Mouse (Mus musculus): Measurements from ENCODE around the gene Defa21. TPM values are rescaled to one million over a fixed set of nuclear protein-coding genes. Genes with fewer than 3 reads are reported as not detected.
A peak's percentile ranks its signal among the peaks of the same experiment; 100 is the strongest.
"Not testable (repeated sequence)": the region's sequence is repeated elsewhere in the genome, so short reads cannot be mapped to it uniquely, and the experiment has no call there.

Gene Defa21
- polyA plus RNA-seq (2014; fragmentation: Nextera tagmentation; extraction: Ambion mirVana) = not detected in 2 replicates

DNA sequence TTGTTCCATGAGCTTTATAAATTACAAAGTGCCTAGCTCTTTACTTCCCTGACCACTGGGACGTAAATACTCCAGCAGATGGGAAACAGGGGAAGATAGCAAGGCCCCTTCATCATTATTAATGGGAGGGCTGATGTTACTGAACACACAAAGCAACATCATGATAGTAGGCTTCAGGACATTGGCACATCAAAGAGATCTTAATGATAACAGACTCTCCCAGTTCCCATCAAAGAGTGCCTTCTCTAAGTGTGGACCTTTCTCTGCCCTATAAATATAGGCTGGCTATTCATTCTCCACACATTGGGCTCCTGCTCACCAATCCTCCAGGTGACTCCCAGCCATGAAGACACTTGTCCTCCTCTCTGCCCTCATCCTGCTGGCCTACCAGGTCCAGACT is at the start of gene Defa21:
TSS of gene Defa21 (plus strand) at position 301 of the 400 bp plus-strand sequence.
- H3K27me3 ChIP-seq (ENCODE audit: control insufficient read depth, insufficient read depth, low read length); ATAC-seq (ENCODE audit: low FRiP score); H3K9ac ChIP-seq; DNase-seq (ENCODE audit: low spot score); H3K27ac ChIP-seq; H3K9me3 ChIP-seq (ENCODE audit: control insufficient read depth, low read length); H3K36me3 ChIP-seq (replicated peaks; ENCODE audit: control insufficient read depth, insufficient read depth); H3K4me2 ChIP-seq (replicated peaks); H3K4me1 ChIP-seq (replicated peaks; ENCODE audit: control insufficient read depth, insufficient read depth, low read length); H3K4me3 ChIP-seq (replicated peaks; ENCODE audit: low read length): not testable (repeated sequence)
- WGBS = no CpG with 5 or more reads among the region's 1 CpGs

DNA sequence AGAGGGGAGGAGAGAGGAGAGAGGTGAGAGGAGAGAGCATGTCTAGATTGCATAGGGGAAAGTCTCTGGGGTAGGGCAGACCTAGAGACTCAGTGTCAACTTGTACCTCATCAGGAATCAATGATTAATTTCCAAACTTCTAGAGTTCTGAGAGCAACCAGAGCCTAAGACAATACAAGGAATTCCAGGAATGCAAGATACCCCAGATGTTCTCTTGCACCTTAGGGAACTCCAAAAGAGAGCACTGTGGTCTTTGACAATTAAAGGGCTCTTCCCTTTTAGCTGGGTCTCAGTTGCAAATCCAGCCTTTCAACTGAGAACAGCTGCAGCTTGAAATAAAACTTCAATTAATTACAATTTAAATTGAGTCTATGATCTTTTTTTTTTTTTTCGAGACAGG is 45.5 kb upstream of the Defa21 start:
- WGBS = 44% methylated on average over 1 of the region's 1 CpGs
- Histone ChIP-seq H3K9ac (no peak overlapping the region), H3K4me3 (replicated peaks; ENCODE audit: low read length) (no peak overlapping the region), H3K4me1 (replicated peaks; ENCODE audit: control insufficient read depth, insufficient read depth, low read length) (no peaks in the 10 kb centered on the region), H3K27ac (no peak overlapping the region), H3K36me3 (replicated peaks; ENCODE audit: control insufficient read depth, insufficient read depth) (no peaks in the 10 kb centered on the region), H3K4me2 (replicated peaks) (no peak overlapping the region), H3K27me3 (ENCODE audit: control insufficient read depth, insufficient read depth, low read length) (no peaks in the 10 kb centered on the region), H3K9me3 (ENCODE audit: control insufficient read depth, low read length) (peaks cover 26% of the 10 kb centered on the region; the same call in 1 of the 2 replicates)
- ATAC-seq (ENCODE audit: low FRiP score) (no peak), DNase-seq (ENCODE audit: low spot score) (no peak)

DNA sequence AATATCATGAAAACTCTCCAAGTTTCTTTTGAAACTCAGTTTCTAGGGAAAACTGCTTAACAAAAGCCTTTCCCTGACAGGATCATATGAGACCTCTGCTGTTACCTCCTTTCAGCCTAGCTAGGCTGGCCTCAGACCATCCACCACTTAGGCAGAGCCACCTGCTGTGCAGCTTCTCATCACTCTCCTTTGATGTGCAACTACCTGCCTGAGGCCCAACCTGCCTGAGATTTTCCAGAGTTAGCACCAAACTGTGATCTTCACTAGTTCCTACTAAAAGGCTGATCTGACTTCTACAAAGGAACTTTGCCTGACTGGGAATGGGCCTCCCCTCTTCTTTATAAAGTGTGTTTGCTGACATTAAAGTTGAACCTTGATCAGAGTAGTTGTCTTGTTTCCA is 31.3 kb upstream of the Defa21 start:
- DNase-seq (ENCODE audit: low spot score); ATAC-seq (ENCODE audit: low FRiP score); H3K27me3 ChIP-seq (ENCODE audit: control insufficient read depth, insufficient read depth, low read length): not testable (repeated sequence)

DNA sequence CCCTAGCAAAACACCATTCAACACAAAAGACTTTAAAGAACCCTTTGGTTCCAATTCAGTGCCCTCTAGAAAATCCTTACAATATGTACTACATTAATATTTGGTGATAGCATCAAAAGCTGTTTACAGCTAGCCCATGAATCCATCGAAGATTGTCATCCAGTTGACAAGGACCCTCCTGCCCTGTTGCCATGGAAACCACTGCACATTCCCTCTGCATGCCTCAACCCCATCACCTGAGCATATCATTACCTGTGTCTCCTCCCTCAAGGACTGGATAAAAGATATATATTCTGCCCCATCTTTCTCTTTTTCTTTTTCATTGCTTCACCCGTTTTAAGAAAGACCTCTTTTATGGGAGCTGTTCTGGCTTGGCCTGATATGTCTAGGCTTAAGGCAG is 28.6 kb upstream of the Defa21 start:
- H3K9me3 ChIP-seq (ENCODE audit: control insufficient read depth, low read length) = 0 out of 2 replicates have a peak, but pooled peaks cover 1% of the 10 kb centered on the region

More for the DNA sequence above, 31.3 kb upstream of the Defa21 start:
- H3K4me3 ChIP-seq (replicated peaks; ENCODE audit: low read length); H3K9me3 ChIP-seq (ENCODE audit: control insufficient read depth, low read length); H3K27ac ChIP-seq; H3K4me2 ChIP-seq (replicated peaks); H3K9ac ChIP-seq; H3K4me1 ChIP-seq (replicated peaks; ENCODE audit: control insufficient read depth, insufficient read depth, low read length); H3K36me3 ChIP-seq (replicated peaks; ENCODE audit: control insufficient read depth, insufficient read depth): not testable (repeated sequence)

DNA sequence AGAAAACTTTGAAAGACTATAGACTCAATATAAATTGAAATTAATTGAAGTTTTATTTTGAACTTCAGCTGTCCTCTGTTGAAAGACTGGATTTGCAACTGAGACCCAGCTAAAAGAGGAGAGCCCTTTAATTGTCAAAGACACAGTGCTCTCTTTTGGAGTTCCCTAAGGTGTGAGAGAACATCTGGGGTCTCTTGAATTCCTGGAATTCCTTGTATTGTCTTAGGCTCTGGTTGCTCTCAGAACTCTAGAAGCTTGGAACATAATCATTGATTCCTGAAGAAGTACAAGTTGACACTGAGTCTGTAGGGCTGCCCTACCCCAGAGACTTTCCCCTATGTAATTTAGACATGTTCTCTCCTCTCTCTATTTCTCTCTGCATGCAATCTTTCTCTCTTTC is 28.1 kb upstream of the Defa21 start:
- Histone ChIP-seq H3K4me1 (replicated peaks; ENCODE audit: control insufficient read depth, insufficient read depth, low read length) (no peaks in the 10 kb centered on the region), H3K36me3 (replicated peaks; ENCODE audit: control insufficient read depth, insufficient read depth) (no peaks in the 10 kb centered on the region), H3K27me3 (ENCODE audit: control insufficient read depth, insufficient read depth, low read length) (no peaks in the 10 kb centered on the region), H3K4me3 (replicated peaks; ENCODE audit: low read length) (no peak overlapping the region), H3K4me2 (replicated peaks) (no peak overlapping the region), H3K9me3 (ENCODE audit: control insufficient read depth, low read length) (no peaks in the 10 kb centered on the region), H3K27ac (no peak overlapping the region), H3K9ac (no peak overlapping the region)
- ATAC-seq (ENCODE audit: low FRiP score) = no peak
- DNase-seq (ENCODE audit: low spot score) = no peak

More for the DNA sequence above, 28.6 kb upstream of the Defa21 start:
- no peaks in the 10 kb centered on the region for H3K4me1 ChIP-seq (replicated peaks; ENCODE audit: control insufficient read depth, insufficient read depth, low read length)
- H3K4me3 ChIP-seq (replicated peaks; ENCODE audit: low read length) = no peak overlapping the region
- no peaks in the 10 kb centered on the region for H3K36me3 ChIP-seq (replicated peaks; ENCODE audit: control insufficient read depth, insufficient read depth)
- ATAC-seq (ENCODE audit: low FRiP score) = no peak
- no peak overlapping the region for H3K27ac ChIP-seq
- DNase-seq (ENCODE audit: low spot score) = no peak
- no peaks in the 10 kb centered on the region for H3K27me3 ChIP-seq (ENCODE audit: control insufficient read depth, insufficient read depth, low read length)
- no peak overlapping the region for H3K9ac ChIP-seq
- no peak overlapping the region for H3K4me2 ChIP-seq (replicated peaks)
- WGBS = 78% methylated on average over 2 of the region's 2 CpGs

DNA sequence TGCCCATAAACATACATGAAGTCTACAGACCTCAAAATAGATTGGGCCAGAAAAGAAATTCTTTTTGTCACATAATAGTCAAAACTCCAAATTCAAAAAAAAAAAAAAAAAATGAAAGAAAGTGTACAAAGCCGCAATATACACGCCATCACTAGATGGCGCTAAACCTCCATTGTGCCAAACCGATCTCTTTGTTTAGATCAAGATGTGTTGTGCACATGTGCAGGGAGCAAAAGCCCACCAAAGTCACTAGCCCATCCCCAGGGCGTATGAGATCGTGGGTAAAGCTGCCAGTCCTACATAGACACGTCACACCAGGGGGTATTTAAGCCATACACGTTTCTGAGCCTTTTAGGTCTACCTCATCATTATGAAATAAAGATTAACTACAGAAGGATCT is 24.2 kb upstream of the Defa21 start:
- no peak overlapping the region for H3K27ac ChIP-seq
- WGBS = 52% methylated on average over 8 of the region's 8 CpGs
- DNase-seq (ENCODE audit: low spot score) = peak; percentile 32
- H3K27me3 ChIP-seq (ENCODE audit: control insufficient read depth, insufficient read depth, low read length) = no peaks in the 10 kb centered on the region
- no peak overlapping the region for H3K4me2 ChIP-seq (replicated peaks)
- ATAC-seq (ENCODE audit: low FRiP score) = no peak
- H3K4me3 ChIP-seq (replicated peaks; ENCODE audit: low read length) = no peak overlapping the region
- no peaks in the 10 kb centered on the region for H3K36me3 ChIP-seq (replicated peaks; ENCODE audit: control insufficient read depth, insufficient read depth)
- no peak overlapping the region for H3K9ac ChIP-seq
- 0 out of 2 replicates have a peak, but pooled peaks cover 5% of the 10 kb centered on the region for H3K9me3 ChIP-seq (ENCODE audit: control insufficient read depth, low read length)
- H3K4me1 ChIP-seq (replicated peaks; ENCODE audit: control insufficient read depth, insufficient read depth, low read length) = no peaks in the 10 kb centered on the region

DNA sequence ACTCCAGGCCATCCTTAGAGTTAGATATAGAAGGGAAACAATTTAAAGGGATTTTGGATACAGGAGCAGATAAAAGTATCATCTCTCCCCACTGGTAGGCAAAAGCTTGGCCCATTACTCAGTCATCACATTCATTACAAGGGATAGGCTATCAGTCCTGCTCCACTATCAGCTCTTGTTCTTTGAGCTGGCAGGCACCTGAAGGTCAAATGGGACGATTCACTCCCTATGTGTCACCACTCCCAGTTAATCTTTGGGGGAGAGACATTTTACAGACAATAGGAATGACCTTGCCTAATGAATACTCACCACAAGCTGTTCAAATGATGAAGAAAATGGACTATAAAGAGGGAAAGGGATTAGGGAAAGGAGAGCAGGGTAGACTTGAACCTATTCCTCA is 18.5 kb upstream of the Defa21 start:
- Histone ChIP-seq H3K27me3 (ENCODE audit: control insufficient read depth, insufficient read depth, low read length) (no peaks in the 10 kb centered on the region), H3K4me2 (replicated peaks) (no peak overlapping the region), H3K27ac (no peak overlapping the region), H3K4me1 (replicated peaks; ENCODE audit: control insufficient read depth, insufficient read depth, low read length) (no peaks in the 10 kb centered on the region), H3K36me3 (replicated peaks; ENCODE audit: control insufficient read depth, insufficient read depth) (no peaks in the 10 kb centered on the region), H3K9me3 (ENCODE audit: control insufficient read depth, low read length) (peaks cover 22% of the 10 kb centered on the region; the same call in 1 of the 2 replicates), H3K9ac (no peak overlapping the region), H3K4me3 (replicated peaks; ENCODE audit: low read length) (no peak overlapping the region)
- ATAC-seq (ENCODE audit: low FRiP score) (no peak), DNase-seq (ENCODE audit: low spot score) (no peak)
- 21% methylated on average over 1 of the region's 1 CpGs for whole genome bisulfite sequencing

DNA sequence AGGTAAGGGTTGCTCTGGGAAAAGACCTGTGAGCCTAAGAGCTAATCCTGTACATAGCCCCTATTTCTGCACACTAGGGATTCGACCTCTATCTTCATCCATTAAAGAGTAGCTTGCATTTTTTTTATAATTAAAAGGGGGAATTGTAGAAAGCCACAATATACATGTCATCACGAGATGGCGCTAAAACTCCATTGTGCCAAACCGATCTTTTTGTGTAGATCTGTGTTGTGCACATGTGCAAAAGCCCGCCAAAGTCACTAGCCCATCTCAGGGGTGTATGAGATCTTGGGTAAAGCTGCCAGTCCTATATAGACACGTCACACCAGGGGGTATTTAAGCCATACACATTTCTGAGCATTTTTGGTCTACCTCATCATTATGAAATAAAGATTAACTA is 16.8 kb upstream of the Defa21 start:
- H3K9ac ChIP-seq; H3K27ac ChIP-seq; ATAC-seq (ENCODE audit: low FRiP score); H3K4me1 ChIP-seq (replicated peaks; ENCODE audit: control insufficient read depth, insufficient read depth, low read length); DNase-seq (ENCODE audit: low spot score); H3K27me3 ChIP-seq (ENCODE audit: control insufficient read depth, insufficient read depth, low read length); H3K4me2 ChIP-seq (replicated peaks); H3K4me3 ChIP-seq (replicated peaks; ENCODE audit: low read length); H3K36me3 ChIP-seq (replicated peaks; ENCODE audit: control insufficient read depth, insufficient read depth): not testable (repeated sequence)
- WGBS = 45% methylated on average over 6 of the region's 6 CpGs
- peaks cover 22% of the 10 kb centered on the region; the same call in 1 of the 2 replicates for H3K9me3 ChIP-seq (ENCODE audit: control insufficient read depth, low read length)

DNA sequence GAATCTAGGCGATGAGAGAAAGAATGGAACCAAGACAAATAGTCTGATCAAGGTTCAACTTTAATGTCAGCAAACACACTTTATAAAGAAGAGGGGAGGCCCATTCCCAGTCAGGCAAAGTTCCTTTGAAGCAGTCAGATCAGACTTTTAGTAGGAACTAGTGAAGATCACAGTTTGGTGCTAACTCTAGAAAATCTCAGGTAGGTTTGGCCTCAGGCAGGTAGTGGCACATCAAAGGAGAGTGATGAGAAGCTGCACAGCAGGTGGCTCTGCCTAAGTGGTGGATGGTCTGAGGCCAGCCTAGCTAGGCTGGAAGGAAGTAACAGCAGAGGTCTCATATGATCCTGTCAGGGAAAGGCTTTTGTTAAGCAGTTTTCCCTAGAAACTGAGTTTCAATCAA is 14.8 kb upstream of the Defa21 start:
- peaks cover 19% of the 10 kb centered on the region; the same call in 1 of the 2 replicates for H3K9me3 ChIP-seq (ENCODE audit: control insufficient read depth, low read length)
- H3K4me2 ChIP-seq (replicated peaks); DNase-seq (ENCODE audit: low spot score); H3K4me3 ChIP-seq (replicated peaks; ENCODE audit: low read length); H3K27me3 ChIP-seq (ENCODE audit: control insufficient read depth, insufficient read depth, low read length); H3K36me3 ChIP-seq (replicated peaks; ENCODE audit: control insufficient read depth, insufficient read depth); ATAC-seq (ENCODE audit: low FRiP score); H3K9ac ChIP-seq; H3K4me1 ChIP-seq (replicated peaks; ENCODE audit: control insufficient read depth, insufficient read depth, low read length); H3K27ac ChIP-seq: not testable (repeated sequence)
- WGBS = 96% methylated on average over 1 of the region's 1 CpGs

DNA sequence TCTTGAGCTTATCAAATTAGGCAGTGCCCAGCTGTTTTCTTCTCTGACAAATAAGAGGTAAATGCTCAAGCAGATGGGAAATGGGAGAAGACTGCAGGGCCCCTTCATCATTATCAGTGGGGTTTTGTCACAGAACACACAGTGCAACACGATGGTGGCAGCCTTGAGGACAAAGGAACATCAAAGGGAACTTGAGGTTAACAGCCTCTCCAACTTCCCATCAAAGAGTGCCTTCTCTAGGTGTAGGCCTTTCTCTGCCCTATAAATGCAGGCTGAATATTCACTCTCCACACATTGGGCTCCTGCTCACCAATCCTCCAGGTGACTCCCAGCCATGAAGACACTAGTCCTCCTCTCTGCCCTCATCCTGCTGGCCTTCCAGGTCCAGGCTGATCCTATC is 29.4 kb downstream of the Defa21 start, which contains the start of gene Defa23:
TSS of gene Defa23 (plus strand) at position 301 of the 400 bp plus-strand sequence.
- H3K4me1 ChIP-seq (replicated peaks; ENCODE audit: control insufficient read depth, insufficient read depth, low read length); H3K9me3 ChIP-seq (ENCODE audit: control insufficient read depth, low read length); H3K27me3 ChIP-seq (ENCODE audit: control insufficient read depth, insufficient read depth, low read length); H3K9ac ChIP-seq; H3K27ac ChIP-seq; H3K4me3 ChIP-seq (replicated peaks; ENCODE audit: low read length); H3K4me2 ChIP-seq (replicated peaks); DNase-seq (ENCODE audit: low spot score); ATAC-seq (ENCODE audit: low FRiP score); H3K36me3 ChIP-seq (replicated peaks; ENCODE audit: control insufficient read depth, insufficient read depth): not testable (repeated sequence)
- WGBS = no CpG with 5 or more reads among the region's 1 CpGs

All from hindbrain, embryonic 14.5 days (tissue).